Mouse (Mus musculus) brain, embryonic 14.5 days (tissue): ENCODE results near the gene D6Wsu163e.

ENCODE experiments used
- CTCF ChIP-seq: fragments of 200-500 bp; IDR thresholded peaks from 2 replicates; pipeline ENCODE4 v1.5.1; 2012; ENCODE audit warnings: inconsistent platforms, mild to moderate bottlenecking, moderate library complexity, borderline replicate concordance; ENCODE audit not compliant: insufficient read depth, insufficient read length; ENCODE audit errors: extremely low read depth
- POLR2A ChIP-seq: fragments of 200-500 bp; IDR thresholded peaks from 2 replicates; pipeline ENCODE4 v1.6.1; 2012; ENCODE audit warnings: mild to moderate bottlenecking, inconsistent platforms, borderline replicate concordance; ENCODE audit not compliant: poor library complexity, insufficient read depth, insufficient read length, severe bottlenecking; ENCODE audit errors: extremely low read depth

DNA sequence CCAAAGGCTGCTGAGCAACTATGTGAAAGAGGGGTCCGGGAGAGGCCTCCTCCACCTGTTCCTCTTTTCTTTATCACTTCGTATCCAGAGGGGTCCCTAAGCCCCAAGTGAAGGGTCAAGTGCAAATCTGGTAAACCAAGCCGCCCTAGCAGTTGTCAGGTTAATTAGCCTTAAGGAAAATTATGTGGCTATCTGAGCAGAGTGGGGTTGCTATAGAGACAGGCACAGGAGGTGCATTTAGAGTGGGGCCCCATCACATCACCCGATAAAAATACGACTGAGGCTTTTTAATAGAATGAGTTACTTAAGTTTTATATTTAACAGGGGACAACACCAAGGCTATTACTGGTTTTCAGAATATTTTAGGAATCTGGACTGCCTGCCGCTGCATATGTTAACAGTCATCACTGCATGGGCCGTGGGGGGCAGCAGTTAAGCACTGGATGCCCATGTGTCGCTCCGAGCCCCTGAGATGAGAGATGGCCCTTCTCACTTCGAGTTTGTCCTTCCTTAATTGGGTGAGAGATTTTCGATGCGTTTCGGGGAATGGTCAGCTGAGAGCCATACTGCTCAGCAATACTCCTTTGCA is 72.3 kb downstream of the D6Wsu163e start:
- TF ChIP-seq POLR2A (no peak), CTCF (no peak)
